Mouse (Mus musculus): ENCODE results near the gene AL732309.1.

Gene AL732309.1

GRCm38 (mm10) chr2:25210686-25211085, 36.0 kb downstream of the AL732309.1 start:
- DNase-seq: no peak

- DNase-seq: no peak
Observed at GRCm38 (mm10) chr2:25207593-25207992, 39.1 kb downstream of the AL732309.1 start.

- DNase-seq: no peak
Observed at GRCm38 (mm10) chr2:25203631-25204214, 42.9 kb downstream of the AL732309.1 start.

GRCm38 (mm10) chr2:25200631-25201030, 46.0 kb downstream of the AL732309.1 start:
- DNase-seq: no peak

GRCm38 (mm10) chr2:25197946-25198345, 48.7 kb downstream of the AL732309.1 start:
- no peak for DNase-seq

- DNase-seq: no peak
Observed at GRCm38 (mm10) chr2:25197191-25197590, 49.5 kb downstream of the AL732309.1 start.

- DNase-seq: no peak
Observed at GRCm38 (mm10) chr2:25196172-25196954, 50.3 kb downstream of the AL732309.1 start, which contains the start of gene Tor4a. TSS of gene Tor4a (minus strand) at chr2:25196886.

GRCm38 (mm10) chr2:25195211-25196156, 51.2 kb downstream of the AL732309.1 start:
- no peak for DNase-seq

Data from right cerebral cortex, postnatal 4 days (tissue).